Mouse (Mus musculus) naive thymus-derived CD4-positive, alpha-beta T cell, adult 5 months (primary cell): ENCODE measurements around the gene Dscaml1. TPM values are rescaled to one million over a fixed set of nuclear protein-coding genes. Genes with fewer than 3 reads are reported as not detected.

Experiments used
- polyA plus RNA-seq: library from polyadenylated mRNA; unstranded; fragments of 100-300 nt; shearing (Covaris generic); gene quantifications from one replicate; pipeline ENCODE4 v1.2.1, GENCODE M21; 2017

Dscaml1 gene
- 0.24 TPM for polyA plus RNA-seq

DNA sequence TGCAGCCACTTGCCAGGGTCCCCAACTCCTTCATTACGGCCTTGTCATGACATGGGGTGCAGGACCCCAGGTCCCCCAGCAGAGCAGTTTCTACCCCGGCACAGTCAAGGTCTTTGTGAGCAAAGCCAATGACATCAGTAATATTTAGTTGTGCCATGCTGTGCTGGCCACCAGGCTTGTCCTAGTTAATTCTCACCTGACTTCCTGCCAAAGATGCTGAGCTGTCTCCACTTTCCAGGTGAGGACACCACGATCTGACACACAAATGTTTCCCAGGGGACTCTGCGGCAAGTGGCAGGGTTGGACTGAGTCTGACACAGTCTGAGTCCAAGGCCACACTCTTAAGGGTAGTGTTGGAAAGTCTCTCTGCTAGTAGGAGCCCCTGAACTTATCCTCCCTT is at the start of gene Dscaml1:
Dscaml1 (plus strand) TSS at position 173 of the 400 bp plus-strand sequence.

DNA sequence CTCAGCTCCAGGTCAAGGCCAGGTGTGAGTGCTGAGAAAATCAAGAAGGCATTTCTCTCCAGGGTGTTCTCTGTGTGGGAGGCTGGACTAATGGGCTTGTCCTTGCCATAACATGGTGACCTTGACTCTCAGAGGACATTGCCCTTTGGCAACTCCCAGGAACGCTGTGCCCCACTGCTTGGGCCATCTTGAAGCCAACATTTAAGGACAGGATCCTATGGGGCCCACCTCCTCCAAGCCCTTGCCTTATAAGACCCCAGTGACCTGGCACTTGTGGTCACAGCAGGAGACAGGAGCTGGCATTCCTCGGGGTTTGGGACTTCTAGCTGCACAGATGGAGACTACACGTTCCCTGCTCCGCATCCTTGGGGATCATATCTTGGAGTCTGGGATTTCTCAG is 27.0 kb upstream of the Dscaml1 start, which contains the start of gene Fxyd2:
Fxyd2 (plus strand) TSS at position 236 of the 400 bp plus-strand sequence.

Other genes starting within 250 kb of the Dscaml1 start
- 0.27 TPM for gene BC049352, start 244.6 kb upstream of the Dscaml1 start, polyA plus RNA-seq
- gene Tmprss4, start 222.5 kb upstream of the Dscaml1 start, polyA plus RNA-seq = not detected
- 11.6 TPM for gene Il10ra, start 157.5 kb upstream of the Dscaml1 start, polyA plus RNA-seq
- not detected for gene Tmprss13, start 107.5 kb upstream of the Dscaml1 start, polyA plus RNA-seq
- gene Fxyd6, start 56.4 kb upstream of the Dscaml1 start, polyA plus RNA-seq = not detected
- not detected for gene Fxyd2, start 27.0 kb upstream of the Dscaml1 start, polyA plus RNA-seq